Mouse (Mus musculus) embryonic facial prominence, embryonic 11.5 days (tissue): ENCODE results near the gene Grin1. TPM values are rescaled to one million over a fixed set of nuclear protein-coding genes. Genes with fewer than 3 reads are reported as not detected.
"Not testable (repeated sequence)": the region's sequence is repeated elsewhere in the genome, so short reads cannot be mapped to it uniquely, and the experiment has no call there.

Experiments
- ATAC-seq: fragments of 200-750 bp; cut with Nextera tagmentation; replicated peaks from 2 replicates; pipeline ENCODE4 v1.8.0; 2017; ENCODE audit warnings: low read depth; ENCODE audit not compliant: insufficient number of reproducible peaks, low FRiP score, low TSS enrichment
- DNase-seq: peaks from one replicate; pipeline ENCODE4 v3.0.0-alpha.2; 2015; ENCODE audit warnings: low spot score
- H3K27ac ChIP-seq: fragments of 300-500 bp; sonication (generic); replicated peaks from 2 replicates; pipeline ENCODE4 v1.5.1; 2014; ENCODE audit warnings: mild to moderate bottlenecking, low read depth, low read length, control low read depth
- H3K27me3 ChIP-seq: fragments of 300-500 bp; sonication (generic); 2 replicates; pipeline ENCODE4 v1.6.1; 2014; ENCODE audit warnings: mild to moderate bottlenecking, low read length, moderate library complexity, mixed read lengths; ENCODE audit not compliant: control insufficient read depth, insufficient read depth
- H3K36me3 ChIP-seq: fragments of 300-500 bp; sonication (generic); replicated peaks from 2 replicates; pipeline ENCODE4 v1.6.1; 2014; ENCODE audit warnings: low read depth, mild to moderate bottlenecking, low read length, moderate library complexity, mixed read lengths; ENCODE audit not compliant: control insufficient read depth, insufficient read depth
- H3K4me1 ChIP-seq: fragments of 300-500 bp; sonication (generic); 2 replicates; pipeline ENCODE4 v1.6.1; 2014; ENCODE audit warnings: low read length, mixed read lengths; ENCODE audit not compliant: control insufficient read depth, insufficient read depth
- H3K4me2 ChIP-seq: fragments of 300-500 bp; sonication (generic); 2 replicates; pipeline ENCODE4 v1.6.1; 2014; ENCODE audit warnings: low read depth, mild to moderate bottlenecking, control low read depth, low read length, moderate library complexity
- H3K4me3 ChIP-seq: fragments of 300-500 bp; sonication (generic); 2 replicates; pipeline ENCODE4 v1.5.1; 2014; ENCODE audit warnings: low read depth, low read length, control low read depth
- H3K9ac ChIP-seq: fragments of 300-500 bp; sonication (generic); replicated peaks from 2 replicates; pipeline ENCODE4 v1.6.1; 2014; ENCODE audit warnings: mild to moderate bottlenecking, control low read depth, low read length
- H3K9me3 ChIP-seq: fragments of 300-500 bp; sonication (generic); replicated peaks from 2 replicates; pipeline ENCODE4 v1.6.1; 2016; ENCODE audit warnings: mild to moderate bottlenecking, low read length, inconsistent platforms, mixed read lengths; ENCODE audit not compliant: control insufficient read depth
- WGBS: fragments of 180-500 bp; shearing (Covaris S2); extraction: QIAGEN DNeasy Blood & Tissue Kit; methylation state at CpG from one replicate; pipeline ENCODE4 v1.1.7; 2014; 5-methylcytosine and 5-hydroxymethylcytosine counted together
- polyA plus RNA-seq: library from polyadenylated mRNA; unstranded; fragments of >200 nt; fragmentation: Nextera tagmentation; extraction: Ambion mirVana; gene quantifications from 2 replicates; pipeline ENCODE4 v1.2.1, GENCODE M21; 2014

Grin1 gene
- polyA plus RNA-seq, 1 experiment from 2014 or later, result 1.6 TPM

DNA sequence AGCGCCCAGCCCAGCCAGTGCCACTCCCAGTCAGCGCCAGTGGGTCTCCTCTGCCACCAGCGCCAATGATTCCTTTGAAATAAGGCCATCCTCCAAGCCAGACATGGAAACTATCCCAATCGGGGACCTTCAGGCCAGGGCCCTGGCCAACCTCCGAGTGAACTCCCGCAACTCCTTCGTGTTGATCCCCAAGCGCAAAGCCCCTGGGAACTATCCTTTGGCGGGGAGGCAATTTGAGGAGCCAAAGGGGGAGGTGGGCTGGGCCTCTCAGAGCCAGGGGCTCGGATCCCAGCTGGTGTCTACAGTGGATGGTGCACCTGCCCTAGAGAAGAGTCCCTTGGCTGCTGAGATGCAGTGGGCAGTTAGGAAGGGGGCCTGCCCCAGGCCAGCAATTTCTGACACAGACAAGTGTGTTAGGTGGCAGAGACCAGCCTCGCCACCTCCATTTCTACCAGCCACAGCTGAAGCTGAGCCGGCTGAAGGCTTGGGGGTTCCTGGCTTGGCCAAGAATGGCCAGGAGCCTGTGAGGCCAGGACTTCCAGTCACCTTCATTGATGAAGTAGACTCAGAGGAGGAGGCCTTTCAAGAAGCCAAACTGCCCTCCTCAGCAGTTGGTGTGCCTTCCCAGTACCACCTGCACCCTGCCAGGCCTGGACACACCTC is 55.2 kb downstream of the Grin1 start:
- H3K27me3 ChIP-seq, result peaks cover 12% of the 10 kb centered on the region
- peak overlapping the region; percentile 66 for H3K4me3 ChIP-seq
- 19% methylated on average over 12 of the region's 12 CpGs for WGBS
- H3K9ac ChIP-seq, result peak overlapping the region; percentile 7; the same call in 1 of the 2 replicates
- ATAC-seq (no peak), DNase-seq (no peak)
- H3K36me3 ChIP-seq, result no peaks in the 10 kb centered on the region
- no peaks in the 10 kb centered on the region for H3K9me3 ChIP-seq
- H3K27ac ChIP-seq, result no peak overlapping the region
- H3K4me2 ChIP-seq, result peak overlapping the region; percentile 93
- peaks cover 9% of the 10 kb centered on the region for H3K4me1 ChIP-seq

DNA sequence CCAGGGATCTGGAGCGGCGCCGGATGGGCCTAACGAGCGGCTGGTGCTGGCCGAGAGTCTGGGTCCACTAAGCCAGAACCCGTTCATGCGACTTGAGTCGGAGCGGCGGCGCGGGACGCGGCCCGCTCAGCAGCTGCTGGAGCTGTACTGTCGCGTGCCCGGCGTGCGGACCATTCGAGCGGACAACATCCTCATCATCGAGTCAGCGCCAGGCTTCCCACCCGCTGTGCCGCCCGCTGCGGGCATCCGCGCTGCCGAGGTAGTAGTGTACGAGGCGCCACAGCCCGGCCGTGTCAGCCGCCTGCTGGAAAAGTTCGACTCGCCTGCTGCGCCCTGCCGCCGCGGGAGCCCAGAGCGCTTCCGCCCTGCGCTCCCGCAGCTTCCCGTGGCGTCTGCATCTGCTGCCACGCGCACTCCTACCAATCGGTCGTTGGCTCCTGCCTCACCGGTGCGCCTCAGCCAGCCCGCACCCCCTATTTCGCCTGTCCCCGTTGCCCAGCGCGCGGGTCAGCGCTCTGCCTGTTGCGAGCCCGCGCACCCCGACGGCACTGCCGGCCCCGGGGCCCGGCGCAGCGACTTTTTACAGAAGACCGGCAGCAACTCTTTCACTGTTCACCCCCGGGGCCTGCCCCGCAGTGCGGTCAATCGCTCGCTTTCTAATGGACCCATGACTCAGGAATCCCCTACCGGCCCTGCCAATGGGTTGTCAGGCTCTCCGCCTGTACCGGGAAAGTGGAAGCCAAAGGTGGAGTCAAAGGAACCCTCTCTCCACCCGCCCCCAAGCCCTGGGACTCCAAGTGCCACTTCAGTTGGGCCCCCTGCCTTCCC is 56.0 kb downstream of the Grin1 start:
- DNase-seq, result peak; percentile 35
- H3K27me3 ChIP-seq, result peaks cover 12% of the 10 kb centered on the region
- peak; percentile 3; the same call in 1 of the 2 replicates for ATAC-seq
- under 1% methylated on average over 76 of the region's 82 CpGs for WGBS
- H3K9me3 ChIP-seq, result no peaks in the 10 kb centered on the region
- H3K4me2 ChIP-seq, result peak overlapping the region; percentile 93
- peak overlapping the region; percentile 66 for H3K4me3 ChIP-seq
- H3K4me1 ChIP-seq, result peaks cover 9% of the 10 kb centered on the region
- peak overlapping the region; percentile 66 for H3K9ac ChIP-seq
- no peak overlapping the region for H3K27ac ChIP-seq
- no peaks in the 10 kb centered on the region for H3K36me3 ChIP-seq

DNA sequence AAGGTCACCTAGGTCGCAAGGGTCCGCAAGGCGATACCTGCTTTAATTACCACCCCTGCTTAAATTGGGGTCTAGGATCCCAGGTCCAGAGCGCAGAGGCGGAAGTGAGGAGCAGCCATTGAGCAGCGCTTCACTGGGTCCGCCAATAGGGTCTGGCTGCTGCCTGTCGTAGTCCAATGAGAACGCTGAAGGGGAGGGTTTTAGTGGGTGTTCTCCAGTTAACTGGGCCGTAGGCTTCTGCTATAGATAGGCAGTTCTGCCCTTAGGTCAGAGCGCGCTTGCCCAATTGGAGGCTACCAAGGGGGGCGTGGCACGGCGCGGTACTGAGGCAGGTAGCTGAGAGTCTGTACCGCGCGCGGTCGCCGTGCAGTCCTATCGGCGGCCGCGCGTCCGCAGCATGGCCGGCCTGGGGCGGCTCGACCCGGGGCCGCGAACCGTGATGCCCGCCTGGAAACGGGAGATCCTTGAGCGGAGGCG is 56.7 kb downstream of the Grin1 start, which contains the start of gene Tprn:
Tprn (plus strand) TSS at position 328 of the 477 bp plus-strand sequence.
- H3K27me3 ChIP-seq, result peaks cover 12% of the 10 kb centered on the region
- peaks cover 9% of the 10 kb centered on the region for H3K4me1 ChIP-seq
- DNase-seq, result peak; percentile 97
- peak within 1 kb of the TSS; percentile 93 for H3K4me2 ChIP-seq
- H3K27ac ChIP-seq, result no peak within 1 kb of the TSS
- H3K9me3 ChIP-seq, result no peaks in the 10 kb centered on the region
- peak; percentile 99 for ATAC-seq
- H3K9ac ChIP-seq, result peak within 1 kb of the TSS; percentile 66
- H3K4me3 ChIP-seq, result peak within 1 kb of the TSS; percentile 66
- no peaks in the 10 kb centered on the region for H3K36me3 ChIP-seq
- 0% methylated on average over 39 of the region's 39 CpGs for WGBS

DNA sequence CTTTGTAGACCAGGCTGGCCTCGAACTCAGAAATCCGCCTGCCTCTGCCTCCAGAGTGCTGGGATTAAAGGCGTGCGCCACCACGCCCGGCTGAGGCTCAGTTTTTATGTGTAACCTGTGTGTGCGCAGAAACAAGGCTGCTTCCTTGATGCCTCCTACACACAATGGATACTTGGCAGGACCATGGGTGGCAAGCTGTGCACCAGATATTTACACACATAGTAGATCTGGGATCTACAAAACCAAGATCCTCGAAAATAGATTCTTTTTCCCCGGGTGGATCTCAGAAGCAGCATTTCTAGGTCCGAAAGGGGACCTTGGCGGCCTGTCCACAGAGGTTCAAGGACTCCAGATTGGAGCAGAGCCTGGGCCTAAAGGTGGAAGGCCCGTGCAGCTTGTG is 57.1 kb downstream of the Grin1 start:
- no peaks in the 10 kb centered on the region for H3K36me3 ChIP-seq
- H3K9me3 ChIP-seq, result no peaks in the 10 kb centered on the region
- no peak overlapping the region for H3K27ac ChIP-seq
- peak overlapping the region; percentile 29 for H3K9ac ChIP-seq
- peaks cover 12% of the 10 kb centered on the region for H3K27me3 ChIP-seq
- H3K4me3 ChIP-seq, result peak overlapping the region; percentile 66
- ATAC-seq, result no peak
- peaks cover 9% of the 10 kb centered on the region for H3K4me1 ChIP-seq
- no peak for DNase-seq
- peak overlapping the region; percentile 93 for H3K4me2 ChIP-seq
- 48% methylated on average over 12 of the region's 12 CpGs for WGBS

DNA sequence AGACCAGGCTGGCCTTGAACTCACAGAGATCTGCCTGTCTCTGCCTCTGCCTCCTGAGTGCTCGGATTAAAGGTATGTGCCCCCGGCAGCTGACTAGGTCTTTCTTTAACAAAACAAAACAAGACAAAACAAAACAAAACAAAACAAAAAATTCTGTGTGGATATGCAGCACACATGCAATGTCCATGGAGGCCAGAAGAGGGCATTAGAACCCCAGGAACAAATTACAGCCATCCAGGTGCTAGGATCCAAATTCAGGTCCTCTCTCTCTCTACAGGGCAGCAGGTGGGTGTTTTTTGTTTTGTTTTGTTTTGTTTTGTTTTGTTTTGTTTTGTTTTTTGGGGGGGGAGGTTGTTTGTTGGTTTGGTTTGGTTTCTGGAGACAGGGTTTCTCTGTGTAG is 60.1 kb downstream of the Grin1 start:
- peaks cover 4% of the 10 kb centered on the region for H3K27me3 ChIP-seq
- H3K4me2 ChIP-seq, result no peak overlapping the region
- H3K27ac ChIP-seq, result no peak overlapping the region
- 60% methylated on average over 2 of the region's 2 CpGs for WGBS
- DNase-seq (no peak), ATAC-seq (no peak)
- no peak overlapping the region for H3K4me3 ChIP-seq
- no peaks in the 10 kb centered on the region for H3K36me3 ChIP-seq
- H3K9me3 ChIP-seq, result no peaks in the 10 kb centered on the region
- H3K4me1 ChIP-seq, result peaks cover 7% of the 10 kb centered on the region
- H3K9ac ChIP-seq, result no peak overlapping the region

DNA sequence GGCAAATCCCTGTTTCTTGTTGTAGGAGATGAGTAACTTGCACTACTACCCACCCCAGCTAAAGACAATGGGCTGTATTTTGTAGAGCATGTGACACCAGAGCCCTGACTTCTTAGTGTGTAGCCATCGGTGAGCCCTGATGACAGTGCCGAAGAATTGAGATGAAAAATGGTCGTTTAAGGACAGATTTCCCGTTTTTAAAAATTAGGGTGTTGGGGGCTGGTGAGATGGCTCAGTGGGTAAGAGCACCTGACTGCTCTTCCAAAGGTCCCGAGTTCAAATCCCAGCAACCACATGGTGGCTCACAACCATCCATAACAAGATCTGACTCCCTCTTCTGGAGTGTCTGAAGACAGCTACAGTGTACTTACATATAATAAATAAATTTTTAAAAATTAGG is 61.7 kb downstream of the Grin1 start:
- WGBS, result 92% methylated on average over 5 of the region's 5 CpGs
- H3K9ac ChIP-seq, H3K27ac ChIP-seq, H3K4me3 ChIP-seq, DNase-seq, H3K9me3 ChIP-seq, ATAC-seq, H3K4me1 ChIP-seq, H3K4me2 ChIP-seq, H3K27me3 ChIP-seq, H3K36me3 ChIP-seq: not testable (repeated sequence)

DNA sequence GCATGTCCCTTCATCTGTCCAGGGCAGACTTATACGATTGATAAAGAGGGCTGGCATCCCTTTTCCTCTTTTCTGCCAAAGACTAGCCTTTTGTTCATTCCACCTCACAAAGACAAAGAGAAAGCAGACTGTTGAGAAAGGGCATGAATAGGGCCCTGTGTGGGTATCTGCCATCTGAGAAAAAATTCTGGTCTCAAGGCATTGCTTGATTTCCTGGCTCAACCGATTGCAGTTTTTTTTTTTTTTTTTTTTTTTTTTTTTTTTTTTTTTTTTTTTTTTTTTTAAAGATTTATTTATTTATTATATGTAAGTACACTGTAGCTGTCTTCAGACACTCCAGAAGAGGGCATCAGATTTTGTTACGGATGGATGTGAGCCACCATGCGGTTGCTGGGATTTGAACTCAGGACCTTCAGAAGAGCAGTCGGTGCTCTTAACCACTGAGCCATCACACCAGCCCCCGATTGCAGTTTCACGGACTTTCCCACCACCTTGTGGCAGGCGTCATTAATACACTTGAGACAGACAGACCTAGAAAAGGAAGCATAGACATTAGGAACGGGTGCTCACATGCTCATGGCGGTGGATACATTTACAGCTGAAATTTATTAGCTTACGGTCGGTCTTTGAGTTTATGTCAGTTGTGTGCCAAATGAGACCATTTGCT is 62.4 kb downstream of the Grin1 start:
- not testable (repeated sequence) for H3K36me3 ChIP-seq, ATAC-seq, H3K27me3 ChIP-seq, H3K4me1 ChIP-seq, H3K27ac ChIP-seq, H3K9me3 ChIP-seq, DNase-seq
- Histone ChIP-seq H3K4me2 (peak overlapping the region; percentile 90), H3K4me3 (peak overlapping the region; percentile 97; the same call in 1 of the 2 replicates), H3K9ac (peak overlapping the region; percentile 89)
- 66% methylated on average over 11 of the region's 12 CpGs for whole genome bisulfite sequencing
